Mouse (Mus musculus) liver, adult 2 months (tissue): ENCODE results near the gene Actl6b.

Source experiments
- CTCF ChIP-seq: fragments of 200-500 bp; IDR thresholded peaks from 2 replicates; pipeline ENCODE4 v1.5.1; 2011; ENCODE audit warnings: low read depth, low read length, control low read depth
- POLR2A ChIP-seq: fragments of 200-500 bp; IDR thresholded peaks from 2 replicates; pipeline ENCODE4 v1.6.1; 2011; ENCODE audit warnings: low read length, control low read depth; ENCODE audit not compliant: insufficient read depth; ENCODE audit errors: extremely low read depth

- TF ChIP-seq CTCF (no peak), POLR2A (no peak)
These were observed 15.7 kb downstream of the Actl6b start for GRCm38 (mm10) chr5:137569031-137569430.
